Mouse (Mus musculus) lung, embryonic 15.5 days (tissue): ENCODE measurements at regions not wholly inside any gene's neighbourhood (a gene's known extent, or its start where the extent isn't known, plus 50 kb on each side); places are given as distances from the start of the nearest gene placed in this dataset.

ENCODE experiments used
- ATAC-seq: fragments of 200-750 bp; cut with Nextera tagmentation; 2 replicates; pipeline ENCODE4 v1.8.0; 2017; ENCODE audit warnings: moderate number of reproducible peaks, borderline replicate concordance; ENCODE audit not compliant: low FRiP score, low TSS enrichment; ENCODE audit errors: extremely low read depth
- H3K27ac ChIP-seq: fragments of 300-500 bp; sonication (generic); 2 replicates; pipeline ENCODE4 v1.5.1; 2015; ENCODE audit warnings: moderate library complexity, mild to moderate bottlenecking, inconsistent platforms
- H3K27me3 ChIP-seq: fragments of 300-500 bp; sonication (generic); 2 replicates; pipeline ENCODE4 v1.6.1; 2015; ENCODE audit warnings: inconsistent platforms
- H3K36me3 ChIP-seq: fragments of 300-500 bp; sonication (generic); 2 replicates; pipeline ENCODE4 v1.6.1; 2015; ENCODE audit warnings: inconsistent platforms
- H3K4me1 ChIP-seq: fragments of 300-500 bp; sonication (generic); 2 replicates; pipeline ENCODE4 v1.6.1; 2015; ENCODE audit warnings: inconsistent platforms
- H3K4me2 ChIP-seq: fragments of 300-500 bp; sonication (generic); 2 replicates; pipeline ENCODE4 v1.6.1; 2015; ENCODE audit warnings: inconsistent platforms, mild to moderate bottlenecking, moderate library complexity
- H3K4me3 ChIP-seq: fragments of 300-500 bp; sonication (generic); 2 replicates; pipeline ENCODE4 v1.5.1; 2015; ENCODE audit warnings: mild to moderate bottlenecking, inconsistent platforms
- H3K9ac ChIP-seq: fragments of 300-500 bp; sonication (generic); 2 replicates; pipeline ENCODE4 v1.6.1; 2015; ENCODE audit warnings: inconsistent platforms
- H3K9me3 ChIP-seq: fragments of 300-500 bp; sonication (generic); 2 replicates; pipeline ENCODE4 v1.6.1; 2016; ENCODE audit warnings: inconsistent platforms
- WGBS: fragments of 180-500 bp; shearing (Covaris S2); methylation state at CpG from one replicate; pipeline ENCODE4 v1.1.7; 2015; 5-methylcytosine and 5-hydroxymethylcytosine counted together

GRCm38 (mm10) chr8:90192856-90193255 is 155.3 kb downstream of the Tox3 start:
- Histone ChIP-seq H3K36me3 (no peaks in the 10 kb centered on the region), H3K4me1 (no peaks in the 10 kb centered on the region), H3K9ac (no peak overlapping the region), H3K4me3 (no peak overlapping the region), H3K27ac (no peak overlapping the region), H3K4me2 (no peak overlapping the region), H3K27me3 (no peaks in the 10 kb centered on the region), H3K9me3 (no peaks in the 10 kb centered on the region)
- ATAC-seq, result no peak
- 21% methylated on average over 2 of the region's 2 CpGs for WGBS

- Histone ChIP-seq H3K4me1 (no peaks in the 10 kb centered on the region), H3K27me3 (no peaks in the 10 kb centered on the region), H3K27ac (no peak overlapping the region), H3K4me3 (no peak overlapping the region), H3K36me3 (no peaks in the 10 kb centered on the region), H3K9me3 (no peaks in the 10 kb centered on the region), H3K9ac (no peak overlapping the region), H3K4me2 (no peak overlapping the region)
- no peak for ATAC-seq
- 45% methylated on average over 6 of the region's 6 CpGs for WGBS
These were observed 165.3 kb downstream of the Tox3 start for GRCm38 (mm10) chr8:90182807-90183206.

GRCm38 (mm10) chr8:90176771-90177170 is 171.4 kb downstream of the Tox3 start:
- no peak for ATAC-seq
- Histone ChIP-seq H3K9me3 (no peaks in the 10 kb centered on the region), H3K27ac (no peak overlapping the region), H3K36me3 (no peaks in the 10 kb centered on the region), H3K4me1 (no peaks in the 10 kb centered on the region), H3K4me3 (no peak overlapping the region), H3K4me2 (no peak overlapping the region), H3K27me3 (no peaks in the 10 kb centered on the region), H3K9ac (no peak overlapping the region)
- WGBS, result 53% methylated on average over 7 of the region's 7 CpGs

- no peak for ATAC-seq
- Histone ChIP-seq H3K4me2 (no peak overlapping the region), H3K9ac (no peak overlapping the region), H3K4me1 (no peaks in the 10 kb centered on the region), H3K27ac (no peak overlapping the region), H3K4me3 (no peak overlapping the region), H3K36me3 (no peaks in the 10 kb centered on the region), H3K27me3 (no peaks in the 10 kb centered on the region), H3K9me3 (no peaks in the 10 kb centered on the region)
- WGBS, result 28% methylated on average over 9 of the region's 9 CpGs
These were observed 171.8 kb downstream of the Tox3 start for GRCm38 (mm10) chr8:90176335-90176734.

GRCm38 (mm10) chr8:90166639-90167038 is 181.5 kb downstream of the Tox3 start:
- Histone ChIP-seq H3K36me3 (no peaks in the 10 kb centered on the region), H3K4me3 (no peak overlapping the region), H3K4me1 (no peaks in the 10 kb centered on the region), H3K4me2 (no peak overlapping the region), H3K9me3 (no peaks in the 10 kb centered on the region), H3K9ac (no peak overlapping the region), H3K27me3 (no peaks in the 10 kb centered on the region), H3K27ac (no peak overlapping the region)
- WGBS, result 93% methylated on average over 2 of the region's 2 CpGs
- no peak for ATAC-seq

DNA sequence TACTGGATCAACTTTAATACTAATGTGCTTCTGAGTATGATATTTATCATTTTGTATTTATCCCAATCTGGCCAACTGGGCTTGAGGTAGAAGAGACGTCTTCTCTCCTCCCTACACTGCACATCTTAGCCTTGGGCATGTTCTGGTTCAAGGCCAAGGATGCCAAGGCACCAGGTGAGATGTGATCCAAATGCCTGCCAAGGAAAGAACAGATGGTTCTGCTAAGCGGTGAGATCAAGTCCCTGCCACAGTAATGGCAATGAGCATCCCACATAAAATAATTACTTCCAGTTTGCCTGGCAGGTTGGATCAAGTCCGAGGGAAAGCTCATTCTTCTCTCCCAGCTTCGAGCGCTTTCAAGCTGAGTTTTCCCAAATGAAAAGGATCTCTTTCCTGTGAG is 196.7 kb downstream of the Tox3 start:
- Histone ChIP-seq H3K36me3 (no peaks in the 10 kb centered on the region), H3K27ac (no peak overlapping the region), H3K9ac (no peak overlapping the region), H3K27me3 (no peaks in the 10 kb centered on the region), H3K9me3 (no peaks in the 10 kb centered on the region), H3K4me1 (no peaks in the 10 kb centered on the region), H3K4me2 (no peak overlapping the region), H3K4me3 (no peak overlapping the region)
- WGBS, result 85% methylated on average over 5 of the region's 5 CpGs
- no peak for ATAC-seq

DNA sequence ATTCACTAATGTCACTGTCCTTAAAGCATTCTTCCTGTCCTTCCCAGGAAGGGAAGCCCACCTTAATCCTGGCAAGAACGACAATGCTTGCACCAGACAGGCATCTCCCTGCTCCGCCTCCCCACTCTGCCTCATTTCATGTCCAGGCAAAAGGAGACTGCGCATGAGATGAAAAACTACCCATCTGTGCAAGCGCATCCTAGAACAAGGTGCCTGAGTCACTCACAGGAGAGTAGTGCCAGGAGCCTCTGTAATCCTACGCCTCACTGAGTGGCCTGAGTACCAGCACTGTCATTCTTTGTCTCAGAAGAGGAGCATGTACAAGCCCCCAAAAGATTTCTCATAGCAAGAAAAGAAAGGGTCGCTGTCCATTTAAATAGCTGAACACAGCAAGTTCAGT is 198.2 kb downstream of the Tox3 start:
- 68% methylated on average over 6 of the region's 6 CpGs for WGBS
- no peak overlapping the region for H3K27ac ChIP-seq
- no peaks in the 10 kb centered on the region for H3K9me3 ChIP-seq
- ATAC-seq, result no peak
- no peaks in the 10 kb centered on the region for H3K27me3 ChIP-seq
- H3K9ac ChIP-seq, result no peak overlapping the region
- no peaks in the 10 kb centered on the region for H3K4me1 ChIP-seq
- H3K36me3 ChIP-seq, result no peaks in the 10 kb centered on the region
- H3K4me3 ChIP-seq, result no peak overlapping the region
- H3K4me2 ChIP-seq, result no peak overlapping the region

DNA sequence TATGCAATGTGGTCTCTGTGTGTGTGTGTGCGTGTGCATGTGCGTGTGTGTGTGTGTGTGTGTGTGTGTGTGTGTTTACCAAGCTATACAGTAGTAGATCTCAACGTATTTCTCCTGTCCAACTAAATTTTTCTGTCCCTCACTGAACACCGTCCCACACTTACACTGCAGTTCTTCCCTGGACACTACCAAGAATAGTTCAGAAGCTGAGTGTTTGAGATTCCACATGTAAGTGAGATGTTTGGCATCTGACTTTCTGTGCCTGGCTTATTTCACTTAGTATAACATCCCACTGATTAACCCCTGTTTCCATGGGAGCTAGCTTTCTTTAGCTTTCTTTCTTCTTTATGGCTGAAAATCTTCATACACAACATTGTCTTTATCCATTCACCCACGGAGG is 213.5 kb downstream of the Tox3 start:
- no peak for ATAC-seq
- Histone ChIP-seq H3K9ac (no peak overlapping the region), H3K27ac (no peak overlapping the region), H3K36me3 (no peaks in the 10 kb centered on the region), H3K27me3 (no peaks in the 10 kb centered on the region), H3K4me1 (no peaks in the 10 kb centered on the region), H3K4me3 (no peak overlapping the region), H3K9me3 (no peaks in the 10 kb centered on the region), H3K4me2 (no peak overlapping the region)
- 65% methylated on average over 5 of the region's 5 CpGs for WGBS

DNA sequence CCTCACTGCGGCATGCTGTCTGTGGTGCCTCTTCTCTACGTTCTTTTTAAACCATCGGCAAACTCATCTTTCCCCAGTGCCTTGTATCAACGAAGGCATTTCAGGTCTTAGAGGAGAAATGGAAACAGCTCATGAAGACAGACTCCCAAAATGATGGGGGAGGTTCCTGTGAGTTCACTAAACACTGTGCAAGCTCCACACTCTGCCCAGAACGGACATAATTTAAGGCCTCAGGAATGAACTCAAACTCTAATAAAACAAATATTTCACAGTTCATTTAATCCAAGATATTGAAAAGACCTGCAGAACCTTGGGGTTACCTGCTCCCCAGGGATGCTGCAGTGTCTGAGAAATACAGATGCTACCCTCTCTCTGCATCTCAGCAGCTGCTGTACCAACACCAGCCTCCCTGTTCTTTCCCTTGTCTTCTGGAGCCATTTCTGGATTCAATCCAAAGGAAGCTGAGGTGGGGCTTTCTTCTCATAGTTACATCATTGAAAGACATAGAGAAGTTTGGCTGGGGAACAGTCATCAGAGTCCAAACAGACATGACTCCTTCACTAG is 217.4 kb downstream of the Tox3 start:
- no peaks in the 10 kb centered on the region for H3K36me3 ChIP-seq
- no peak overlapping the region for H3K4me2 ChIP-seq
- no peak overlapping the region for H3K4me3 ChIP-seq
- WGBS, result 80% methylated on average over 5 of the region's 5 CpGs
- no peaks in the 10 kb centered on the region for H3K4me1 ChIP-seq
- no peaks in the 10 kb centered on the region for H3K27me3 ChIP-seq
- H3K9me3 ChIP-seq, result no peaks in the 10 kb centered on the region
- H3K27ac ChIP-seq, result no peak overlapping the region
- no peak overlapping the region for H3K9ac ChIP-seq
- ATAC-seq, result no peak

DNA sequence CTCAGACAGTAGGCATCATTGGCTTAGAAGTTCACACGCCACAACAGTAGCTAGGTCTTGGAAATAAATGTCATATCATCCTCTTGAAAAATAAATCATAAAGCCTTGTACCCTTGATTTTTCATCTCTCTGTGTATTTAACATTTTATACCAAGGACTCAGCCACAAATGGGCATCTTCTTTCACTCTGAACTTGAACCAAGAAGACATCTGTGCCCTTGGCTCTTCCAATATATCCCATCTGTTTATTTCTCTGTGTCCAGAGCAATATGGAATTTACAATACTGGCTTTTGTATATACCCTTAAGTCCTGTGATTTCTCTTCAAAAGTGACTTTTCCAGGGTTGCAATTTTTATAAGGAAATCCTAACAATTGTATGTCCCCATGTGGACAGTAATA is 222.7 kb downstream of the Tox3 start:
- Histone ChIP-seq H3K4me1 (no peaks in the 10 kb centered on the region), H3K4me2 (no peak overlapping the region), H3K27me3 (no peaks in the 10 kb centered on the region), H3K9ac (no peak overlapping the region), H3K4me3 (no peak overlapping the region), H3K9me3 (no peaks in the 10 kb centered on the region), H3K36me3 (no peaks in the 10 kb centered on the region), H3K27ac (no peak overlapping the region)
- WGBS, result 93% methylated on average over 1 of the region's 1 CpGs
- no peak for ATAC-seq

DNA sequence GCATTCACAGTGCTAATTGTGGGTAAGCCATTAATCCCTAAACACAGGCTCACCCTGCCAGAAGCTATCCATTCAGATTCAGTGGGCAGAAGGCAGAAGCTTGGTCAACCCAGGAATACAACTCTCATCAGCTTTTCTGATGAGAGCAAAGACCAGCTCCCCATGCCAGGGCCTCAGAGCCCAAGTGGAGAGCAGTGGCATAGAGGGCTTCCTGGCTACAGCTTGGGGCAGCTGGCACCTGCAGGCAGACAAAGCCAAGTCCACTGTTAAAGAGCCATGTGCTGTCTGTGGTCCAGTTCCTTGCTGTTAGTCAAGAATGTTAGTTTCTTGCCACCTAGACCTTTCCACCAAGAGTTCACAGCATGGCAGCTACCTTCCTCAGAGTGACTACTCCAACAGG is 225.0 kb downstream of the Tox3 start:
- H3K9ac ChIP-seq, result no peak overlapping the region
- no peak overlapping the region for H3K4me2 ChIP-seq
- no peak for ATAC-seq
- H3K27me3 ChIP-seq, result no peaks in the 10 kb centered on the region
- H3K4me3 ChIP-seq, result no peak overlapping the region
- H3K4me1 ChIP-seq, result no peaks in the 10 kb centered on the region
- H3K27ac ChIP-seq, result no peak overlapping the region
- no peaks in the 10 kb centered on the region for H3K36me3 ChIP-seq
- H3K9me3 ChIP-seq, result no peaks in the 10 kb centered on the region

GRCm38 (mm10) chr8:90121935-90122334 is 226.2 kb downstream of the Tox3 start:
- ATAC-seq, result no peak
- Histone ChIP-seq H3K9ac (no peak overlapping the region), H3K36me3 (no peaks in the 10 kb centered on the region), H3K27ac (no peak overlapping the region), H3K4me3 (no peak overlapping the region), H3K4me1 (no peaks in the 10 kb centered on the region), H3K9me3 (no peaks in the 10 kb centered on the region), H3K4me2 (no peak overlapping the region), H3K27me3 (no peaks in the 10 kb centered on the region)
- WGBS, result 57% methylated on average over 3 of the region's 3 CpGs

DNA sequence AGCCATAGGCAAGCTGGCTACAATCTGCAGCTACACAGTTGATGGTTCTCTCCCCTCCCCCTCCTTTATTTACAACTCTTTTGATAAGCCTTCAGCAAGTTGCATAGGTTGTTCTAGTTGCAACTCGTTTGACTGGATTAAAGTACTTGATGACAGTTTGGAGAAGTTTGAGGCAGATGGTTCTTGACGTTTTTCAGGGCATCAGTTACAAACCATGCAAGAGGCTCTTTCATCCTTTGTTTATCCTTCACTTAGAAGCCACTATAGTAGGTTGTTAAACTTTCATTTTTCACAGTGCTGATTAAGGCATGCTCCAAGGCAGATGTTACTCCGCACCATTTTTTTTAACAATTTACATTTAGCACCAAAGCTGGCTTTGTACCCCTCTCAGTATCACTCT is 227.1 kb downstream of the Tox3 start:
- no peaks in the 10 kb centered on the region for H3K27me3 ChIP-seq
- H3K27ac ChIP-seq, result no peak overlapping the region
- no peaks in the 10 kb centered on the region for H3K4me1 ChIP-seq
- H3K4me3 ChIP-seq, result no peak overlapping the region
- H3K36me3 ChIP-seq, result no peaks in the 10 kb centered on the region
- ATAC-seq, result no peak
- WGBS, result 12% methylated on average over 3 of the region's 3 CpGs
- H3K9ac ChIP-seq, result no peak overlapping the region
- H3K4me2 ChIP-seq, result no peak overlapping the region
- no peaks in the 10 kb centered on the region for H3K9me3 ChIP-seq
